15 mouse cellular contexts compared by ENCODE assay signal in the genomic region with DNA sequence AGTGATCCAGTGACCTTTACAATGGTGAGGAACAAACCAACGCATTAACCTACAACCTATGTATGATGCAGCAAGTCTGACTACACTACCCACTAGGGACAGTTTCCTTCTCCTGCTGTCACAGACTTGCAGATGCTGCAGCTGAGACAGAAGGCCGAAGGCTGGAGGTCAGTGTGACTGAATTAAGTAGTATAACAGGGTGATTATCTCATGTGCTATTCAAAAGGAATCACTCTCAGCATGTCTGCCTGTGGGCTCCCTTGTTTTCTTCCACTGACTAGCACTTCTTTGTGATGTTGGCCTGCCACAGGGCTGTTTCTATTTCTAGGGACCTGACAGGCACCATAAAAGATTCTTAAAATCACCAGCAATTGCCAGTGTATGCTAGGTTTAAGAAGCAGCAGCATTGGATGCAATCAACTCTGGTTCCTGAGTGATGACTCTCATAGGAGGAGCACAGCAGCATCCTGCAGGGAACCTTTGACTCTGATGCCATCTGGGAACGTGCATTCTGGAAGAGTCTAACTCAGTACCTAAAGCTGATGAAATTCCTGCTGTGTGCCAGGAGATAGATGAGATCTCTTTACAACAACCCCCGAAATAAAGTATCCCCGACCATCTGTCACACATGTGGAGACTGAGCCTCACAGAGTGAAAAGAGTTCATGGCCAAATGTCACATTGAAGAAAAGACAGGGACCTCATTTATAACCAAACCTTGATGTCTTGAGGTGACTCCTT.
DNase-seq lines count a peak whose midpoint lies in the region; ATAC-seq and TF ChIP-seq lines count a peak whose summit lies in the region.
"Had no signal": no experiment of that assay in that cellular context is flagged by ENCODE, and none has a peak within 500 bp of the region (broad histone marks: within the 10 kb centered on the region; RNA-seq: fewer than 3 reads in every experiment).

No protein-coding gene starts in this region.

- 38% methylated on average over 5 of the region's 5 CpGs for WGBS in forebrain, embryonic 11.5 days
- 38% methylated on average over 5 of the region's 5 CpGs for WGBS in forebrain, postnatal 0 days
- WGBS in hindbrain, postnatal 0 days, result 19% methylated on average over 5 of the region's 5 CpGs
- WGBS in neural tube, embryonic 12.5 days, result 13% methylated on average over 5 of the region's 5 CpGs

- no peak overlapping the region for H3K9ac ChIP-seq in forebrain, embryonic 11.5 days (ENCODE audit: low read length)
- H3K9ac ChIP-seq in forebrain, postnatal 0 days, result no peak overlapping the region
- no peak overlapping the region for H3K9ac ChIP-seq in hindbrain, postnatal 0 days (replicated peaks; ENCODE audit: low read length)
- no peak overlapping the region for H3K9ac ChIP-seq in neural tube, embryonic 12.5 days
- H3K9ac ChIP-seq: liver, embryonic 13.5 days had no signal

- no peaks in the 10 kb centered on the region for H3K4me1 ChIP-seq in forebrain, embryonic 11.5 days (replicated peaks; ENCODE audit: control insufficient read depth, insufficient read depth, low read length)
- H3K4me1 ChIP-seq in forebrain, postnatal 0 days (ENCODE audit: insufficient read depth), result no peaks in the 10 kb centered on the region
- H3K4me1 ChIP-seq in hindbrain, postnatal 0 days (ENCODE audit: insufficient read depth, low read length), result no peaks in the 10 kb centered on the region
- H3K4me1 ChIP-seq in neural tube, embryonic 12.5 days, result no peaks in the 10 kb centered on the region; the same call in 1 of the 2 replicates
- H3K4me1 ChIP-seq: liver, embryonic 13.5 days had no signal

- no peak overlapping the region for H3K4me3 ChIP-seq in forebrain, embryonic 11.5 days (ENCODE audit: low read depth, low read length)
- no peak overlapping the region for H3K4me3 ChIP-seq in forebrain, postnatal 0 days (ENCODE audit: low read depth, low read length)
- no peak overlapping the region for H3K4me3 ChIP-seq in hindbrain, postnatal 0 days (ENCODE audit: low read length)
- H3K4me3 ChIP-seq in neural tube, embryonic 12.5 days, result no peak overlapping the region
- H3K4me3 ChIP-seq: gastrocnemius, adult 2 months; liver, embryonic 13.5 days had no signal

- peak; percentile 78 for ATAC-seq in forebrain, embryonic 11.5 days (replicated peaks; ENCODE audit: low FRiP score)
- ATAC-seq in forebrain, postnatal 0 days, result no peak; the same call in 1 of the 2 replicates
- peak; percentile 27; the same call in 1 of the 2 replicates for ATAC-seq in hindbrain, postnatal 0 days
- peak; percentile 48; the same call in 1 of the 2 replicates for ATAC-seq in neural tube, embryonic 12.5 days (ENCODE audit: low FRiP score, low read depth)

- no peak for TF ChIP-seq CTCF in forebrain, postnatal 0 days (IDR thresholded peaks at IDR 0.05; ENCODE audit: low read depth)
- TF ChIP-seq CTCF in hindbrain, postnatal 0 days (IDR thresholded peaks at IDR 0.05; ENCODE audit: low read depth), result no peak

- no peaks in the 10 kb centered on the region for H3K9me3 ChIP-seq in forebrain, embryonic 11.5 days (ENCODE audit: control insufficient read depth, low read length)
- no peaks in the 10 kb centered on the region for H3K9me3 ChIP-seq in forebrain, postnatal 0 days (ENCODE audit: low read length)
- H3K9me3 ChIP-seq in hindbrain, postnatal 0 days (ENCODE audit: low read length), result no peaks in the 10 kb centered on the region
- H3K9me3 ChIP-seq in neural tube, embryonic 12.5 days, result no peaks in the 10 kb centered on the region
- H3K9me3 ChIP-seq: liver, embryonic 13.5 days had no signal

- no peaks in the 10 kb centered on the region for H3K36me3 ChIP-seq in forebrain, embryonic 11.5 days (ENCODE audit: control insufficient read depth, insufficient read depth, low read length)
- no peaks in the 10 kb centered on the region for H3K36me3 ChIP-seq in forebrain, postnatal 0 days (ENCODE audit: insufficient read depth)
- no peaks in the 10 kb centered on the region for H3K36me3 ChIP-seq in hindbrain, postnatal 0 days (ENCODE audit: insufficient read depth, low read length)
- H3K36me3 ChIP-seq in neural tube, embryonic 12.5 days, result no peaks in the 10 kb centered on the region
- H3K36me3 ChIP-seq: liver, embryonic 13.5 days had no signal

- no peak overlapping the region for H3K27ac ChIP-seq in forebrain, embryonic 11.5 days (ENCODE audit: low read depth, low read length)
- H3K27ac ChIP-seq in forebrain, postnatal 0 days (ENCODE audit: low read depth, low read length), result no peak overlapping the region
- H3K27ac ChIP-seq in hindbrain, postnatal 0 days, result no peak overlapping the region
- no peak overlapping the region for H3K27ac ChIP-seq in neural tube, embryonic 12.5 days
- H3K27ac ChIP-seq: gastrocnemius, adult 2 months; liver, embryonic 13.5 days had no signal

- H3K4me2 ChIP-seq in forebrain, embryonic 11.5 days (ENCODE audit: low read depth, low read length, severe bottlenecking), result no peak overlapping the region
- H3K4me2 ChIP-seq in forebrain, postnatal 0 days (ENCODE audit: low read depth), result no peak overlapping the region
- no peak overlapping the region for H3K4me2 ChIP-seq in hindbrain, postnatal 0 days (ENCODE audit: low read depth, low read length)
- no peak overlapping the region for H3K4me2 ChIP-seq in neural tube, embryonic 12.5 days (replicated peaks)
- H3K4me2 ChIP-seq: liver, embryonic 13.5 days had no signal

- DNase-seq in forebrain, embryonic 11.5 days (ENCODE audit: low spot score), result no peak
- DNase-seq in forebrain, postnatal 0 days, result no peak
- peak; percentile 54 for DNase-seq in embryo, embryonic 10.5 days (ENCODE audit: low spot score)
- no peak for DNase-seq in hindbrain, postnatal 0 days (ENCODE audit: low spot score)
- DNase-seq in lung, postnatal 25 days (ENCODE audit: low spot score), result no peak
- DNase-seq in right cerebral cortex, postnatal 25 days, result no peak
- no peak for DNase-seq in urinary bladder, postnatal 14 days (ENCODE audit: low spot score)
- DNase-seq: cerebellum, adult 18-20 months; gastrocnemius, adult 2 months; heart, postnatal 14 days; liver, embryonic 13.5 days; lung, postnatal 10 days; right cerebral cortex, postnatal 14 days; thymus, postnatal 4 days had no signal

- no peaks in the 10 kb centered on the region for H3K27me3 ChIP-seq in forebrain, embryonic 11.5 days (ENCODE audit: control insufficient read depth, insufficient read depth, low read length)
- no peaks in the 10 kb centered on the region for H3K27me3 ChIP-seq in forebrain, postnatal 0 days (ENCODE audit: insufficient read depth, low read length)
- H3K27me3 ChIP-seq in hindbrain, postnatal 0 days (ENCODE audit: insufficient read depth, low read length), result no peaks in the 10 kb centered on the region
- no peaks in the 10 kb centered on the region for H3K27me3 ChIP-seq in neural tube, embryonic 12.5 days (replicated peaks)
- H3K27me3 ChIP-seq: liver, embryonic 13.5 days had no signal
